Mouse (Mus musculus) inflammation-experienced regulatory T-cells, adult 6 months (primary cell): ENCODE results near the gene Kalrn. TPM values are rescaled to one million over a fixed set of nuclear protein-coding genes. Genes with fewer than 3 reads are reported as not detected.

ENCODE experiments used
- ATAC-seq: one replicate; pipeline ENCODE4 v1.8.0; 2017
- polyA plus RNA-seq, 3 experiments: library from polyadenylated mRNA; unstranded; fragments of 100-300 nt; shearing (Covaris generic); gene quantifications; one replicate each; pipeline ENCODE4 v1.2.1; 2017

Kalrn gene
- polyA plus RNA-seq, 3 experiments from 2014 or later = 0.21 TPM; not detected in 2

DNA sequence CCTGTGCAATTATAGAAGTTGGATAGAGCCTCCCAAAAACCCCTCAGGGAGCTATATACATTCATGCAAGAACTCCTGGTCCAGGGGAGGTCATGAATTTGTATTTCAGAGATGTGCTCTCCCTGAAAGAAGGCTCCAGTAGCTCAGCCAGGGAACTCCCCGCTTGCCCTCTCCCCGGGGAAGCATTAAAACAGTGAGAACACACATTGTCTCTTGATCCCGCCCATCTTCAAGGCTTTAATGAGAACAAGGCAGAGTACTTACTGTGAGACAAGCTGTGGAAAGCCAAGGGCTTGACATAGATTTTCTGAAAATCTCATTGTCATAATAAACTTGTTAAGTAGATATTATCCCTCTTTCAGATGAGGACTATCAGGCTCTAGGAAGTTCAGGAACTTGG lies 155.4 kb downstream of the Kalrn start:
- ATAC-seq = no peak

DNA sequence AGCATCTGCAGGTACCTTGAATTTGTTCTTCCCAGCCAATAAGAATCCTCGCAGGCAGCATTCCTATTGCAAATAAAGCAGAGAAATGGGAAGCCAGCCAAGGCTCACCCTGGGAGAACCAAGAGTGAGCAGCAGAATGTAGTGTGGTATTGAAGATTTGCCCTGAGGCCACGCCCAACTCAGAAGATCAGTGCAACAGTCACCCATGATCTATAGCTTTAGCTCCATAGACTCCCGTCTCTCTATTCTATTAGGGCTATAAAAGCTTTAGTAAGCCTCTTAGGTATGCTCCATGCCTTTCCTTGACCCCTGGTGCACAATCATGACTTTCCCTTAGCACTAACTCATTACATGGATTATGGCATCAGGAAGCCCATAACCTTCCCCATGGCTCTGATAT lies 155.9 kb downstream of the Kalrn start:
- no peak for ATAC-seq

DNA sequence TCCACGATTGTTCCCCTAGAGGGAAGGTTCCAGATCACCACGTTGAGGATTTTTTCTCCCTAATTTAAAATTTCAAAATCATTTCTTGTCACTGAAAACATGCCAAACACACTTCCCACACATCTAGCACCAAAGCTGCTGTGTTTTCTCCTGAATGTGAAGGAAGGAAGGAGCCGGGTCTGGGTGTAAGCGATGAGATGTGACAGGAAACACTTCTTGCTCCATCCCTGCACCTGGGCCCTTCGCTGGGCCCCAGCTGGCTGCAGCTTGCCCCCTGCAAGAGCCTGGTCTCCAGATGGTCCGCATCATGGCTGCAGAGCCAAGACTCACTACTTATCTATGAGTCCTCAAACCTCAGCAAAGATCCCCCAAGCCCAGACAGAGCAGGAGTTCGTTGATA lies 158.8 kb downstream of the Kalrn start:
- no peak for ATAC-seq

DNA sequence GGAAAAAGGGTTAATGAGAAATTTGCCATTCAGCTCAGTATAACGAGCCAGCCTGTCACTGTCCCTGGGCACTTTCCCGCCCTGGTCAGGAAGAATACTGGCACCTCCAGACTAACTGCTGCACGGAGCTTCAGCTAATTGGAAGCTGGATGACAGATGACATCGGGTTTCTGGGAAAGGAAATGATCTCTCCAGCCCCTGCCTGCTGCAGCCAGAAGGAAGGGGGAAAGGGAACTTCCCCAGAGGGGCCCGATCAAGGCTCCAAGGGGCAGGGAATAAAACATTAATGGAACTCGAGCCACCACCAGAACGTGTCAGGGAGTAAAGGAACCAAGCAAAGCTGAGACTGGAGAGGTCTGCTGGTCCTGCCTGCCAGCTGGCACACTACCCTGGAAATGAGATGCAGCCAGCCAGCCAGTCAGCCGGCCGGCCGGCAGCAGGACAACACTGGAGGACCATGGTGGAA lies 159.4 kb downstream of the Kalrn start:
- ATAC-seq = no peak

DNA sequence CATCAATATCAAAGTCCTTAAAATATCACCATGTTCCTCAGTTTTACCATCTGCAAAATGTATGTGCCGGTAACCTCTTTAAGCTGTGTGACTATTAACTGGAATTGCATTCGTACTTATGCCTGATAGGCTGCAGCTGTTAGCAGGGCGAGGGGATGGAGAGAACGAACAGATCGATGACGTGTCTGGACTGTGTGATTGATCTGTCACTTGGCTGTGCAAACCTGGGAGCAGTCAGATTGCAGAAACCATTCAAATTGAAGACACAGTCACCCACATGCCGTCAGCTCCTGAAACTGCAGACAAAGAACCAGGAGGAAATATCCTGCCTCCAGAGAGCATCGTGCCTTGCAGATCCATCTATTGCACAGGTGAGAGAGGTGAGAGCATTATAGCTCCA lies 166.3 kb downstream of the Kalrn start:
- no peak for ATAC-seq

DNA sequence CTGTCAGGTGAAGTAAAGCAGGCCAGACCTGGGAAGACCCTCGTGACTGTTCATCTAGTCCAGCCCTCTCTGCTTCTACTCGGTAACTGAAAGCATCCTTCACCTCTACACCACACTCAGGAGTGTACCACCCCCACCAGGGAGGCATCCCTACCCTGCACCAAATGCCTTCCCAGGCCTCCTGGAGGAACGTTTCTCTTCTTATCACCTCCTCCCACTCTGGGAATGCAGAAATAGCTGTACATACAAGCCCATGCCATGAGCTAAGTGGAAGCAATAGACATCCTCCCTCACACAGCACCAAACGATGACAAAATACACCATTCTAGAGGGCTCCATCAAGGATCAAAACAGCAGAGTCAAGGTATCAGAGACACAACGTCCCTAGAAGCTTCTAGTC lies 168.2 kb downstream of the Kalrn start:
- no peak for ATAC-seq

DNA sequence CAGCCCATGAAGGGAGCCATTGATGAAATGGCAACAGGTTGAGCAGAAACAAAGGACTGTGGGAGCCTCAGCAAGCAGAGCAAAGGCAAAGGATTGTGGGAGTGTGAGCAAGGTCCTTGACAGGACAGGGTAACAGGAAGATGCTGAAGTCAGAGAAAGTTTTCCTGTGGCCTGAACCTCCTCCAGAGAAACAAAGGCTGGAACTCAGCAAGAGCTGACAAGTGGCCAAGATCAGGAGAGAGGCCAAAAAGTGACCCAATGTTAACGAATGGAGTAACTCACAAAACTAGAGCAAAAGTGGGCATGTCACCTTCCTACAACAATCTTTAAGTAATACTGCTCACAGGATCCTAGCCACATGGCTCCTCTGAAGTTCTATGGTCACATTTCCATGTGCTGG lies 172.1 kb downstream of the Kalrn start:
- no peak for ATAC-seq

DNA sequence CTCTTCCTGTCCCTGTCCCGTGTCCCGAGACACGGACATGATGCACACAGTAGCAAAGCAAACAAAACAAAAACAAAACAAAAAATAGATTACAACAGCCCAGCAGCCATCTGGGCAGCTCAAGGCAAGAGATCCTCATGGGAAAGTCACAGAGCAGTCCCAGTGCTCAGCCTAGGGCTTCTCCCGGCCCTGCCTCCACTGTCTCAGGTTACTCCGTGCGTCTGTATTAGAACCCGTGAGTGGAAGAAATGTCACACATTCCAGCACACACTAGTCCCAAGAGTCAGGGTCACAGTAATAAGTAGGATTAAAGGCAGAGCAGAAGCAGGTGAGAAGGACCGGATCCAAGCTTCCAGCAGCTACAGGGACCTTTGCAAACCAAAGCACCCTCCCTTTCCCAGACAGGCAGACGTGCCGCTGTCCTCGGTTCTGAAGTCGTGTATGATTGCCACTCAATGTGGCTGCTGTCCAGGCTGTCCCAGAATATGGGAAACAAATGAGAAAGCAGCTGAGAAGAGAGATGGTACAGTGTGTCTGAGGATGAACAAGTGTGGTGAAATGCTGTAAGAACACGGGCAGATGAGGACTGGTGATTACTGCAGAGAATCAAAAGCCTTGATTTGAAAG lies 173.1 kb downstream of the Kalrn start:
- ATAC-seq = no peak

DNA sequence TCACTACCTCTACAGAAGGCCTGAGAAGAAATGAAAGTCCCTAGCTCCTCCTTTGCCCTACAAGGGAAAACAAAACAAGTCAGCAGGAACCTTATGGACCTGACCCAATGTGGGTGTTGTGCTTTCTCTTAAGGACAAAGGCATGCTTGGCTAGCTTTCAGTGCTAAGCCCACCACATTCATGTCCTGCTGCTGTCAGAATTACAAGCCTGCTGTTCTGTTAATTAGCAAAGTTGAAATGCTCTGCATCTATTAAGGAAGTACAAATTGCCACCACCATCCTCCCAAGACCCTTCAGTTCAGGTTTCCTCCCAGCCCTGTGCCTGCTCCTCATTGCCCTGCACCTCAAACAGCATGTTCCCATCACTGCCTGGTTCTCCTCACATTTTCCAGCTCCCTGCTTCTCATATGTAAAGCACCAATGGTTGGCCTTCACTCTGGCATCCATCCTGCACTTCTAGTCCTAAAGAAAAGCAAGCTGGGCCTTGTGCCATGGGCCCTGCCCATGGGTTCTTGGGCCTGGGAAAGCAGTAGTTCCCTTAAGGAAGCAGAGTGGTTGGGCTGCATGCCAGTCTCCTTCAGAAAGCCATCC lies 178.0 kb downstream of the Kalrn start:
- ATAC-seq = no peak

DNA sequence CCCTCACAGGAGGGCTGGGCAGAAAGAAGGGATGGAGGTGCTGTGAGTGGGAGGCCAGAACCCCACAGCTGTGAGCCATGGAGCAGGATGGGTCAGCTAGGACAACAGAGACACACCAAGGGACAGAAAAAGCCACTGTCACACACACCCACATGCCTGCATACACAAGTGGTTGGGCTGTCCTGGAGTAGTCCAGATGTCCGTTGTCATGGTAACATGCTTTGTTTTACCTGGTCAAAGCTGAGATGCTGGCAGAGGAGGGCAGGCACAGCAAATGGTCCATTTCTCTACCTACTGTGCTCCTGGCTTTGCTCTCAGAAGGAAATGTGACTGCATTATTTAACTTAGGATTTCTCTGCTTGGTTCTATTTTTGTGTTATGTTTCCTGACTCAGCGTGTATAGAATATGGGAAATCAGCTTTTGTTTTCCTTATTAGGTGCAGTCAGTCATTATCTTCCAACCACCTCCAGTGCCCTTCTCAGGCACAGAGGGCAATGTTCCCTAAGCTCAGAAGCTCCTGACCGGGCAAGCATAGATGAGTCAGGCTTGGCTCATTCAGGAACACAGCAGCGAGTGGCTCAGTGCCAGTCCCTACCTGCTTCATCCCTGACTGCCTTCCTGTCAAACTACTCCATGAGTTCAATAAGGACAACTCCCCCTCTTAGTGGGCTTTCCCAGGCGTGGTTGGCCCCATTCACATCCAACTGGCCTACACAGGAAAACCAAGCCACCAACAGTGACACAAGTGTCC lies 183.6 kb downstream of the Kalrn start:
- ATAC-seq = no peak

- ATAC-seq = no peak
Observed at GRCm38 (mm10) chr16:34388871-34389270, 184.5 kb downstream of the Kalrn start.

GRCm38 (mm10) chr16:34385065-34385464 lies 188.3 kb downstream of the Kalrn start:
- no peak for ATAC-seq

DNA sequence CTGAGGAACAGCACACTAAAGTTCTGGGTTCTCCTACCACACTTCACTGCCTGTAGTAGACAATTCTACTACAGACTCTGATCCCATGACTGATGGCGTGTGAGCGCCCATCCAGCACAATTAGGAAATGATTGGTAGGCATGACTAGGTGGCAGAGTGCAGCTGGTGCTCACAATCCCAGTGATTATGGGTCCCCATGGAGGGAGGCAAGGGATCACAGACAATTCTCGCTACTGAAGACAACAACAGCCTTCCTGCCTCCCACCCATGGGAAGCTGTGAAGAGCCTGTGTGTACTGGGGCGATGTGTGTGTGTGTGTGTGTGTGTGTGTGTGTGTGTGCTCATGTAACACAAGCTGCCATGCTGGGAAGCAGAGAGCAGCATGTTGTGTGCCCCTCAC lies 190.3 kb downstream of the Kalrn start:
- no peak for ATAC-seq

DNA sequence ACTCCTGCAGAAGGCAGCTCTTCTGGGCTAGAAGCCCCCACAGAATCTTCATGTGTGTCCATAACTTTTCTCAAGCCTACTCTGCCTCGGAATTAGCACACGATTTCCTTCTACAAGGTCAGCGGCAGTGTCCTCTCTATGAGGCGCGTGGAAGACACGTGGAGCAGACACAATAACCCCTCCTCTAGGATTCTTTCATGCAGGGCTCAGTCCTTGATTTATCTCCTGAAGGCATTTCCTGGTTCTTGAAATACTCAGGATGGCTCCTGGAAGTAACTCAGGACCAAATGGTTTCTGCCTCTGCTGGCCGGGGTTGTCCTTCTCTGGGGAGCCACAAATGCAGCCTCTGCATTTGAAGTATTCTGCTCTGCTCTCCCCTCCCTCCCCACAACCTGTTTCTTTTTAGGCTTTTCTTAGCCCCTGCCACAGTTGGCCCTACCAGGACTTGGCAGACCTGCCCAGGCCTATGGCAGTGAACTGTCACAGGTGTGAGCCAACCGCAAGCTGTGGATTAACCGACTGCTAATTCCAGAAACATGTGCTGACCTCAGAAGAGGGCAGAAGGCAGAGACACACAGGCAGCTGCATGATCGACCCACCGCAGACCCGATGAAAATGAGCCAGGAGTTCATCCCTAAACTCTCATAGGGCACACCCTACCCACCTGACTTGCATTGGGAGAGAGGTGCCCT lies 197.0 kb downstream of the Kalrn start:
- ATAC-seq = no peak

- ATAC-seq = no peak
Observed at GRCm38 (mm10) chr16:34373519-34373918, 199.8 kb downstream of the Kalrn start.

GRCm38 (mm10) chr16:34372103-34372741 lies 201.1 kb downstream of the Kalrn start:
- no peak for ATAC-seq

- no peak for ATAC-seq
Observed at GRCm38 (mm10) chr16:34359206-34359605, 214.1 kb downstream of the Kalrn start.

- ATAC-seq = no peak
Observed at GRCm38 (mm10) chr16:34355547-34355946, 217.8 kb downstream of the Kalrn start.

GRCm38 (mm10) chr16:34354042-34354441 lies 219.3 kb downstream of the Kalrn start:
- ATAC-seq = no peak

GRCm38 (mm10) chr16:34352747-34353146 lies 220.6 kb downstream of the Kalrn start:
- ATAC-seq = no peak

DNA sequence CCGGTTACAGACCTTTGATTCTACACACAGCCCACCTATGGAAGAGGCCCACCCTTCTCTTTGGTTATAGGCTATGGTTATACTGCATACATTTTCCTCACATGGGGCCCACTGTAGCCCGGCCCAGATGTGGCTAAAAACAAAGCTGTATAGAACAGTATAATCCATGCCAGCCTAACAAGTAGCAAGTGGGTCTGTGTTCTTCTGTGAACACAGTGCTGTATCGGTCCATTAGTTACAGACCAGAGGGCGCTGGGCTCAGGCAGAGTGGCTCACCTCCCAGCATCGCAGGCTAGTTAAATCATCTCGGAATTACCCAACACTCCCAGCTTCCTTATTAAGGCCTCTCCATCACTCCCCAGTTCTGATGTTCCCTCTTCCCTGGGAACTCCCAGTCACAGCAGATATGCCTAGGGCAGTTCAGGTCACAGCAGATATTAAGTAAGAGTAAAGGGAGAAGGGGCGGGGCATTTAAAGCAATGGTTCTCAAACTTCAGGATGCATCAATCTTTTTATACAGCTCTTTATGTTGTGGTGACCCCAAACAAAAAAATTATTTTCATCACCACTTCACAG lies 221.7 kb downstream of the Kalrn start:
- ATAC-seq = no peak

- no peak for ATAC-seq
Observed at GRCm38 (mm10) chr16:34347574-34347973, 225.8 kb downstream of the Kalrn start.
